In genomic region chr1:161719876-161720275, GRCm38 (mm10) we compare ENCODE assay signal across 21 mouse cellular contexts.
"Had no signal": no experiment of that assay in that cellular context is flagged by ENCODE, and none has a peak within 500 bp of the region (broad histone marks: within the 10 kb centered on the region; RNA-seq: fewer than 3 reads in every experiment).

No protein-coding gene starts in this region.

- H3K4me3 ChIP-seq: liver, embryonic 13.5 days; liver, embryonic 15.5 days; megakaryocyte, embryonic 14.5 days; midbrain, embryonic 13.5 days; midbrain, embryonic 15.5 days; neural tube, embryonic 13.5 days; neural tube, embryonic 15.5 days; stomach, embryonic 15.5 days had no signal

- H3K9me3 ChIP-seq: liver, embryonic 13.5 days; liver, embryonic 15.5 days; megakaryocyte, embryonic 14.5 days; midbrain, embryonic 13.5 days; midbrain, embryonic 15.5 days; neural tube, embryonic 13.5 days; neural tube, embryonic 15.5 days; stomach, embryonic 15.5 days had no signal

- ATAC-seq: liver, postnatal 0 days; lung, postnatal 0 days; midbrain, embryonic 13.5 days; midbrain, embryonic 15.5 days had no signal

- H3K4me1 ChIP-seq: liver, embryonic 15.5 days; midbrain, embryonic 13.5 days; midbrain, embryonic 15.5 days; neural tube, embryonic 13.5 days; neural tube, embryonic 15.5 days; stomach, embryonic 15.5 days had no signal

- H3K9ac ChIP-seq: liver, embryonic 13.5 days; liver, embryonic 15.5 days; liver, postnatal 0 days; midbrain, embryonic 13.5 days; midbrain, embryonic 15.5 days; neural tube, embryonic 13.5 days; neural tube, embryonic 15.5 days; stomach, embryonic 15.5 days had no signal

- H3K27ac ChIP-seq: liver, embryonic 13.5 days; liver, embryonic 15.5 days; macrophage; midbrain, embryonic 13.5 days; midbrain, embryonic 15.5 days; neural tube, embryonic 13.5 days; neural tube, embryonic 15.5 days; stomach, embryonic 15.5 days had no signal

- H3K4me2 ChIP-seq: liver, embryonic 11.5 days; liver, embryonic 13.5 days; liver, embryonic 15.5 days; midbrain, embryonic 11.5 days; midbrain, embryonic 13.5 days; midbrain, embryonic 15.5 days; neural tube, embryonic 13.5 days; neural tube, embryonic 15.5 days; stomach, embryonic 15.5 days had no signal

- H3K36me3 ChIP-seq: liver, embryonic 13.5 days; liver, embryonic 15.5 days; midbrain, embryonic 13.5 days; midbrain, embryonic 15.5 days; neural tube, embryonic 13.5 days; neural tube, embryonic 15.5 days; stomach, embryonic 15.5 days had no signal

- DNase-seq: liver, embryonic 13.5 days; liver, postnatal 0 days; lung, postnatal 36 days; retina, postnatal 1 day; right cerebral cortex, adult 18-20 months; right cerebral cortex, postnatal 25 days; right cerebral cortex, postnatal 4 days; thymus, adult 18-20 months; thymus, postnatal 14 days; thymus, postnatal 36 days had no signal

- H3K27me3 ChIP-seq: liver, embryonic 13.5 days; liver, embryonic 15.5 days; megakaryocyte, embryonic 14.5 days; midbrain, embryonic 13.5 days; midbrain, embryonic 15.5 days; neural tube, embryonic 13.5 days; neural tube, embryonic 15.5 days; stomach, embryonic 15.5 days had no signal
